ENCODE assay signal across 19 mouse cellular contexts in the genomic region with DNA sequence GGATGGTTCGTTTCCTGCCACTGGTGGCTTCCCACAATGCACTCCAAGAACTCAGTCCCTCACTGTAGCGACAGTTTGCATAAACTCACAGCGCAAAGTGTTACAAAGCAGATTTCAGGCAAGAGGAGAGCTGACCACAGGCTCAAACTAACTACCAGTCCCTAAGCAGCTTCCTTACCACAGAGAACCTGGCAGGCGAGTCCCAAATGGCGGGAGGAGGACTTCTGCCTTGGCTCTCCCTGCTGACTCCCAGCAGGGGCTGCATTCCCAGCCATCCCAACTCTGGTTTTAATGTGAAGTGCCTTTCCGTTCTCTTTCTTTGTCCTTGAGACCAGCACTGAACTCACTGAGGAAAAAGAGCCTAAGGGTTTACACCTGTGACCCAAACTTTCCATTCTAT.
DNase-seq lines count a peak whose midpoint lies in the region; TF ChIP-seq lines count a peak whose summit lies in the region.
"Had no signal": no experiment of that assay in that cellular context is flagged by ENCODE, and none has a peak within 500 bp of the region (broad histone marks: within the 10 kb centered on the region; RNA-seq: fewer than 3 reads in every experiment).

No protein-coding gene starts in this region.

- H3K9me3 ChIP-seq in ES-Bruce4 (replicated peaks; ENCODE audit: control insufficient read depth, insufficient read depth, low read length, poor library complexity, severe bottlenecking): no peaks in the 10 kb centered on the region
- H3K9me3 ChIP-seq: embryonic facial prominence, embryonic 15.5 days; limb, embryonic 15.5 days; midbrain, embryonic 12.5 days; neural tube, embryonic 12.5 days had no signal

- H3K27ac ChIP-seq in kidney, adult 2 months (ENCODE audit: insufficient read depth, low read depth, low read length): peak overlapping the region; percentile 81
- H3K27ac ChIP-seq in ES-Bruce4 (ENCODE audit: insufficient read depth, low read length): 0 out of 2 replicates have a peak overlapping the region, but pooled peaks have one; percentile 2
- H3K27ac ChIP-seq: embryonic facial prominence, embryonic 15.5 days; heart, adult 2 months; hindbrain, embryonic 14.5 days; limb, embryonic 15.5 days; midbrain, embryonic 12.5 days; neural tube, embryonic 12.5 days had no signal

- no peak for TF ChIP-seq CTCF in kidney, adult 2 months (conservative IDR thresholded peaks at IDR 0.05; ENCODE audit: insufficient read depth, insufficient read length, low read depth, low read length)
- TF ChIP-seq CTCF in ES-Bruce4 (IDR thresholded peaks at IDR 0.05; ENCODE audit: low read depth, low read length): no peak

- no peak for TF ChIP-seq EP300 in ES-Bruce4 (IDR thresholded peaks at IDR 0.05; ENCODE audit: insufficient read depth, low read depth, low read length)

- no peak for TF ChIP-seq POLR2A in kidney, adult 2 months (IDR thresholded peaks at IDR 0.05; ENCODE audit: low read depth, low read length)
- no peak for TF ChIP-seq POLR2A in ES-Bruce4 (IDR thresholded peaks at IDR 0.05; ENCODE audit: insufficient read depth, low read length)

- WGBS in kidney, adult 2 months: 80% methylated on average over 6 of the region's 6 CpGs

- DNase-seq in kidney, adult 2 months: peak; percentile 40
- no peak for DNase-seq in kidney, adult 8-10 months
- DNase-seq in Muller cell, postnatal 12 days (ENCODE audit: inconsistent ontology term): peak; percentile 60
- DNase-seq in kidney, postnatal 14 days: peak; percentile 19
- no peak for DNase-seq in adrenal gland, postnatal 10 days
- no peak for DNase-seq in layer of hippocampus, postnatal 25 days (ENCODE audit: extremely low spot score in 1 of 2, low spot score in 1 of 2)
- DNase-seq: adrenal gland, postnatal 14 days; cerebellum, adult 11 months; cerebellum, postnatal 14 days; heart, adult 2 months; layer of hippocampus, postnatal 36 days; spleen, adult 18-20 months; thymus, postnatal 36 days had no signal

- no peak overlapping the region for H3K9ac ChIP-seq in ES-Bruce4 (ENCODE audit: low read depth, poor library complexity, severe bottlenecking)
- H3K9ac ChIP-seq: embryonic facial prominence, embryonic 15.5 days; hindbrain, embryonic 14.5 days; limb, embryonic 15.5 days; midbrain, embryonic 12.5 days; neural tube, embryonic 12.5 days had no signal

- H3K4me3 ChIP-seq in kidney, adult 2 months (ENCODE audit: insufficient read depth, low read depth, low read length): no peak overlapping the region
- peak overlapping the region; percentile 38; the same call in 1 of the 2 replicates for H3K4me3 ChIP-seq in ES-Bruce4 (ENCODE audit: low read depth, low read length)
- H3K4me3 ChIP-seq: embryonic facial prominence, embryonic 15.5 days; heart, adult 2 months; limb, embryonic 15.5 days; midbrain, embryonic 12.5 days; neural tube, embryonic 12.5 days had no signal

- H3K27me3 ChIP-seq in kidney, adult 2 months (replicated peaks; ENCODE audit: control insufficient read depth, insufficient read depth, low read length): no peaks in the 10 kb centered on the region
- no peaks in the 10 kb centered on the region for H3K27me3 ChIP-seq in ES-Bruce4 (ENCODE audit: control insufficient read depth, insufficient read depth, low read length, poor library complexity, severe bottlenecking)
- H3K27me3 ChIP-seq: embryonic facial prominence, embryonic 15.5 days; limb, embryonic 15.5 days; midbrain, embryonic 12.5 days; neural tube, embryonic 12.5 days had no signal

- no peaks in the 10 kb centered on the region; the same call in 1 of the 2 replicates for H3K4me1 ChIP-seq in kidney, adult 2 months (ENCODE audit: control insufficient read depth, insufficient read depth, low read length)
- peaks cover 2% of the 10 kb centered on the region for H3K4me1 ChIP-seq in ES-Bruce4 (ENCODE audit: control insufficient read depth, insufficient read depth, low read length)

- H3K36me3 ChIP-seq in kidney, adult 2 months (ENCODE audit: control insufficient read depth, insufficient read depth, low read length): no peaks in the 10 kb centered on the region
- no peaks in the 10 kb centered on the region for H3K36me3 ChIP-seq in ES-Bruce4 (ENCODE audit: control insufficient read depth, insufficient read depth, low read length, poor library complexity, severe bottlenecking)
- H3K36me3 ChIP-seq: embryonic facial prominence, embryonic 15.5 days; limb, embryonic 15.5 days; midbrain, embryonic 12.5 days; neural tube, embryonic 12.5 days had no signal

Comparison
In these comparisons a context has a peak if more than half of its experiments do, and no peak if none do; other contexts are left out.
1. DNase-seq: peak in kidney, adult 2 months (single experiment), Muller cell, postnatal 12 days (single experiment) and kidney, postnatal 14 days (single experiment); none in kidney, adult 8-10 months (0 of 2), adrenal gland, postnatal 10 days (single experiment) and layer of hippocampus, postnatal 25 days (0 of 2).